Mouse (Mus musculus): Measurements from ENCODE around the gene Ppp1r13l.
A peak's percentile ranks its signal among the peaks of the same experiment; 100 is the strongest.

Ppp1r13l gene

GRCm38 (mm10) chr7:19327782-19328181 is 31.8 kb upstream of the Ppp1r13l start:
- TF ChIP-seq POU5F1 (IDR thresholded peaks at IDR 0.05; ENCODE audit: borderline replicate concordance, low read length) (no peak), NANOG (IDR thresholded peaks at IDR 0.05; ENCODE audit: borderline replicate concordance, low read length) (no peak), CTCF (conservative IDR thresholded peaks at IDR 0.05; ENCODE audit: low read length) (no peak)
- Histone ChIP-seq H3K4me3 (replicated peaks; ENCODE audit: low read length) (peak overlapping the region; percentile 61; the same call in 1 of the 2 replicates), H3K27me3 (ENCODE audit: insufficient read depth, low read length) (peaks cover 28% of the 10 kb centered on the region), H3K9me3 (ENCODE audit: low read length) (no peaks in the 10 kb centered on the region), H3K36me3 (ENCODE audit: insufficient read depth, low read length) (no peaks in the 10 kb centered on the region), H3K4me1 (replicated peaks; ENCODE audit: low read depth, low read length) (peaks cover 34% of the 10 kb centered on the region)

GRCm38 (mm10) chr7:19328425-19328824 is 31.1 kb upstream of the Ppp1r13l start:
- Histone ChIP-seq H3K36me3 (ENCODE audit: insufficient read depth, low read length) (no peaks in the 10 kb centered on the region), H3K27me3 (ENCODE audit: insufficient read depth, low read length) (peaks cover 32% of the 10 kb centered on the region), H3K4me3 (replicated peaks; ENCODE audit: low read length) (no peak overlapping the region), H3K4me1 (replicated peaks; ENCODE audit: low read depth, low read length) (peaks cover 36% of the 10 kb centered on the region), H3K9me3 (ENCODE audit: low read length) (no peaks in the 10 kb centered on the region)
- TF ChIP-seq CTCF (conservative IDR thresholded peaks at IDR 0.05; ENCODE audit: low read length): peak; percentile 69
- no peak for TF ChIP-seq NANOG (IDR thresholded peaks at IDR 0.05; ENCODE audit: borderline replicate concordance, low read length)
- TF ChIP-seq POU5F1 (IDR thresholded peaks at IDR 0.05; ENCODE audit: borderline replicate concordance, low read length): peak; percentile 93

GRCm38 (mm10) chr7:19331910-19332309 is 27.6 kb upstream of the Ppp1r13l start:
- no peak overlapping the region for H3K4me3 ChIP-seq (replicated peaks; ENCODE audit: low read length)

GRCm38 (mm10) chr7:19332709-19333352 is 26.7 kb upstream of the Ppp1r13l start:
- TF ChIP-seq POU5F1 (IDR thresholded peaks at IDR 0.05; ENCODE audit: borderline replicate concordance, low read length) (no peak), CTCF (conservative IDR thresholded peaks at IDR 0.05; ENCODE audit: low read length) (no peak), NANOG (IDR thresholded peaks at IDR 0.05; ENCODE audit: borderline replicate concordance, low read length) (no peak)
- Histone ChIP-seq H3K27me3 (ENCODE audit: insufficient read depth, low read length) (peaks cover 28% of the 10 kb centered on the region), H3K4me1 (replicated peaks; ENCODE audit: low read depth, low read length) (peaks cover 21% of the 10 kb centered on the region), H3K9me3 (ENCODE audit: low read length) (no peaks in the 10 kb centered on the region), H3K36me3 (ENCODE audit: insufficient read depth, low read length) (no peaks in the 10 kb centered on the region), H3K4me3 (replicated peaks; ENCODE audit: low read length) (peak overlapping the region; percentile 83)

More at GRCm38 (mm10) chr7:19331910-19332309, 27.6 kb upstream of the Ppp1r13l start:
- Histone ChIP-seq H3K4me1 (replicated peaks; ENCODE audit: low read depth, low read length) (peaks cover 24% of the 10 kb centered on the region), H3K9me3 (ENCODE audit: low read length) (no peaks in the 10 kb centered on the region), H3K27me3 (ENCODE audit: insufficient read depth, low read length) (peaks cover 36% of the 10 kb centered on the region), H3K36me3 (ENCODE audit: insufficient read depth, low read length) (no peaks in the 10 kb centered on the region)
- TF ChIP-seq CTCF (conservative IDR thresholded peaks at IDR 0.05; ENCODE audit: low read length) (no peak), POU5F1 (IDR thresholded peaks at IDR 0.05; ENCODE audit: borderline replicate concordance, low read length) (no peak), NANOG (IDR thresholded peaks at IDR 0.05; ENCODE audit: borderline replicate concordance, low read length) (no peak)

GRCm38 (mm10) chr7:19335583-19335982 is 24.0 kb upstream of the Ppp1r13l start:
- Histone ChIP-seq H3K4me3 (replicated peaks; ENCODE audit: low read length) (no peak overlapping the region), H3K27me3 (ENCODE audit: insufficient read depth, low read length) (peaks cover 27% of the 10 kb centered on the region), H3K36me3 (ENCODE audit: insufficient read depth, low read length) (no peaks in the 10 kb centered on the region), H3K4me1 (replicated peaks; ENCODE audit: low read depth, low read length) (peaks cover 23% of the 10 kb centered on the region), H3K9me3 (ENCODE audit: low read length) (no peaks in the 10 kb centered on the region)
- TF ChIP-seq POU5F1 (IDR thresholded peaks at IDR 0.05; ENCODE audit: borderline replicate concordance, low read length) (no peak), CTCF (conservative IDR thresholded peaks at IDR 0.05; ENCODE audit: low read length) (no peak), NANOG (IDR thresholded peaks at IDR 0.05; ENCODE audit: borderline replicate concordance, low read length) (no peak)

GRCm38 (mm10) chr7:19337122-19337521 is 22.4 kb upstream of the Ppp1r13l start:
- Histone ChIP-seq H3K9me3 (ENCODE audit: low read length) (no peaks in the 10 kb centered on the region), H3K27me3 (ENCODE audit: insufficient read depth, low read length) (peaks cover 32% of the 10 kb centered on the region), H3K36me3 (ENCODE audit: insufficient read depth, low read length) (no peaks in the 10 kb centered on the region), H3K4me3 (replicated peaks; ENCODE audit: low read length) (no peak overlapping the region), H3K4me1 (replicated peaks; ENCODE audit: low read depth, low read length) (peaks cover 34% of the 10 kb centered on the region)
- no peak for TF ChIP-seq CTCF (conservative IDR thresholded peaks at IDR 0.05; ENCODE audit: low read length)
- no peak for TF ChIP-seq NANOG (IDR thresholded peaks at IDR 0.05; ENCODE audit: borderline replicate concordance, low read length)
- no peak for TF ChIP-seq POU5F1 (IDR thresholded peaks at IDR 0.05; ENCODE audit: borderline replicate concordance, low read length)

- Histone ChIP-seq H3K27me3 (ENCODE audit: insufficient read depth, low read length) (peaks cover 28% of the 10 kb centered on the region), H3K9me3 (ENCODE audit: low read length) (no peaks in the 10 kb centered on the region), H3K36me3 (ENCODE audit: insufficient read depth, low read length) (no peaks in the 10 kb centered on the region), H3K4me1 (replicated peaks; ENCODE audit: low read depth, low read length) (peaks cover 34% of the 10 kb centered on the region), H3K4me3 (replicated peaks; ENCODE audit: low read length) (no peak overlapping the region)
- TF ChIP-seq NANOG (IDR thresholded peaks at IDR 0.05; ENCODE audit: borderline replicate concordance, low read length): no peak
- no peak for TF ChIP-seq POU5F1 (IDR thresholded peaks at IDR 0.05; ENCODE audit: borderline replicate concordance, low read length)
- no peak for TF ChIP-seq CTCF (conservative IDR thresholded peaks at IDR 0.05; ENCODE audit: low read length)
Observed at GRCm38 (mm10) chr7:19338060-19338459, 21.5 kb upstream of the Ppp1r13l start.

- H3K4me1 ChIP-seq (replicated peaks; ENCODE audit: low read depth, low read length): peaks cover 32% of the 10 kb centered on the region
- TF ChIP-seq POU5F1 (IDR thresholded peaks at IDR 0.05; ENCODE audit: borderline replicate concordance, low read length) (no peak), CTCF (conservative IDR thresholded peaks at IDR 0.05; ENCODE audit: low read length) (no peak), NANOG (IDR thresholded peaks at IDR 0.05; ENCODE audit: borderline replicate concordance, low read length) (no peak)
- H3K4me3 ChIP-seq (replicated peaks; ENCODE audit: low read length): no peak overlapping the region
- no peaks in the 10 kb centered on the region for H3K36me3 ChIP-seq (ENCODE audit: insufficient read depth, low read length)
- H3K9me3 ChIP-seq (ENCODE audit: low read length): no peaks in the 10 kb centered on the region
- H3K27me3 ChIP-seq (ENCODE audit: insufficient read depth, low read length): peaks cover 24% of the 10 kb centered on the region
Observed at GRCm38 (mm10) chr7:19338596-19338995, 21.0 kb upstream of the Ppp1r13l start.

Data from E14TG2a.4 (cell line).